Mouse (Mus musculus): ENCODE data around the gene Rps25.
"Not testable (repeated sequence)": the region's sequence is repeated elsewhere in the genome, so short reads cannot be mapped to it uniquely, and the experiment has no call there.

The Rps25 gene

GRCm38 (mm10) chr9:44406906-44407751 lies at the start of gene Rps25, which contains the start of gene Trappc4:
TSS of gene Rps25 (plus strand) at chr9:44407139.
TSS of gene Trappc4 (minus strand) at chr9:44407600.
- DNase-seq (ENCODE audit: low spot score) = peak; percentile 93

DNA sequence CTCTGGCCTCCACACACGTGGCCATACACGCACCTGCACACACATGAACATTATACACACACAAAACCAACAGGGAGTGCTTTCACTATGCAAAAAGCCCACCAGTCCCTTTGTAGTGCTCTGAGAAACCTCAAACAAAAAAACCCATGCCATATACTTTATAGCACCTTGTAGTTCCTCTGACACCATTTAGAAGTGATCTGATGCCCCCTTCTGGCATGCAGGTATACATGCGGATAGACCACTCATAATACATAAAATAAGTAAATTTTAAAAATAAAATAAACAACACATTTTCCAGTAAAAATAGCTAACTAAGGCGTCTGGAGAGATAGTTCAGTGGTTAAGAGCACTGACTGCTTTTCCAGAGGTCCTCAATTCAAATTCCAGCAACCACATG lies 49.7 kb upstream of the Rps25 start:
- DNase-seq (ENCODE audit: low spot score) = no peak

GRCm38 (mm10) chr9:44361190-44361917 lies 45.6 kb upstream of the Rps25 start, which contains the start of gene Vps11:
TSS of gene Vps11 (minus strand) at chr9:44361670.
- peak; percentile 94 for DNase-seq (ENCODE audit: low spot score)

- DNase-seq (ENCODE audit: low spot score) = not testable (repeated sequence)
Observed at GRCm38 (mm10) chr9:44361931-44362330, 45.0 kb upstream of the Rps25 start.

- no peak for DNase-seq (ENCODE audit: low spot score)
Observed at GRCm38 (mm10) chr9:44364480-44364879, 42.5 kb upstream of the Rps25 start.

DNA sequence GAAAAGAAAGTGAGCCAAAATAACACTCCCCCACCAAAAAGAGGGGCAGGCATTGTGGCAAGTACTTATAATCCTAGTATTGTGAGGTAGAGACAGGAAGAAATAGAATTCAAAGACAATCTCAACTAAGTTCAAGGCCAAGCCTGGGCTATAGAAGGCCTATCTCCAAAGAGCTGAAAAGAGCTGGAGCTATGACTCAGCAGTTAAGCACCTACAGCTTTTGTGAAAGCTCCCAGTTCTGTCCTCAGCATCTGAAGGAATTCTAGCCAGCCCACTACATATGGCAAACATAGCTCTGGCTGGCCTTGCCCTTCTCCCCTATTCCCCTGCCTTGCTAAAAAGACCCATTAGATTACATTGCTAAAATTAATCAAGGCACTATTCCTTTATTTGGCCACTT lies 33.6 kb upstream of the Rps25 start:
- no peak for DNase-seq (ENCODE audit: low spot score)

GRCm38 (mm10) chr9:44376141-44376540 lies 30.8 kb upstream of the Rps25 start:
- no peak for DNase-seq (ENCODE audit: low spot score)

DNA sequence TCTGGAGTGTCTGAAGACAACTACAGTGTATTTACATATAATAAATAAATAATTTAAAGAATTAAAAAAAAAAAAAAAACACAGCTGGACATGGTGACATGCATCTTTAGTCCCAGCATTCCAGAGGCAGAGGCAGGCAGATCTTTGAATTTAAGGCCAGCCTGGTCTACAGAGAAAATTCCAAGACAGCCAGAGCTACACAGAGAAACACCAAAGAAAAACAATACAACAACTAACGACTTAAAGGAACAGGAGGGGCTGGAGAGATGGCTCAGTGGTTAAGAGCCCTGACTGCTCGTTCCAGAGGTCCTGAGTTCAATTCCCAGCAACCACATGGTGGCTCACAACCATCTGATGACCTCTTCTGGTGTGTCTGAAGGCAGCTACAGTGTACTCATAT lies 29.6 kb upstream of the Rps25 start:
- not testable (repeated sequence) for DNase-seq (ENCODE audit: low spot score)

- DNase-seq (ENCODE audit: low spot score) = no peak
Observed at GRCm38 (mm10) chr9:44378153-44378730, 28.7 kb upstream of the Rps25 start.

- peak; percentile 99 for DNase-seq (ENCODE audit: low spot score)
Observed at GRCm38 (mm10) chr9:44379054-44379834, 27.7 kb upstream of the Rps25 start, which contains the start of gene Hyou1. TSS of gene Hyou1 (plus strand) at chr9:44379490.

GRCm38 (mm10) chr9:44379862-44380261 lies 27.1 kb upstream of the Rps25 start:
- no peak for DNase-seq (ENCODE audit: low spot score)

DNA sequence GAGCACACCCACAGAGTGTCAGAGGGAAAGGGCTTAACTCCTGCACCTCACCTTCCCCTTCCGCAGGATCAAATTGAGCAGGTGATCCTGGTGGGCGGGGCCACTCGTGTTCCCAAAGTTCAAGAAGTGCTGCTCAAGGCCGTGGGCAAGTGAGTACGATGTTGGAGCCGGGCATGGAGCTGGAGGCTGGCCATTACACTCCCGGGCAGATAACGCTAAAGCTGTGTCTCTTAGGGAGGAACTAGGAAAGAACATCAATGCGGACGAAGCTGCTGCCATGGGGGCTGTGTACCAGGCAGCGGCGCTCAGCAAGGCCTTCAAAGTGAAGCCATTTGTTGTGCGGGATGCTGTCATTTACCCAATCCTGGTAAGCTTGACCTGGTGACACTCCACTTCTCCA lies 22.3 kb upstream of the Rps25 start:
- DNase-seq (ENCODE audit: low spot score) = no peak

GRCm38 (mm10) chr9:44387221-44387620 lies 19.7 kb upstream of the Rps25 start:
- DNase-seq (ENCODE audit: low spot score) = no peak

DNA sequence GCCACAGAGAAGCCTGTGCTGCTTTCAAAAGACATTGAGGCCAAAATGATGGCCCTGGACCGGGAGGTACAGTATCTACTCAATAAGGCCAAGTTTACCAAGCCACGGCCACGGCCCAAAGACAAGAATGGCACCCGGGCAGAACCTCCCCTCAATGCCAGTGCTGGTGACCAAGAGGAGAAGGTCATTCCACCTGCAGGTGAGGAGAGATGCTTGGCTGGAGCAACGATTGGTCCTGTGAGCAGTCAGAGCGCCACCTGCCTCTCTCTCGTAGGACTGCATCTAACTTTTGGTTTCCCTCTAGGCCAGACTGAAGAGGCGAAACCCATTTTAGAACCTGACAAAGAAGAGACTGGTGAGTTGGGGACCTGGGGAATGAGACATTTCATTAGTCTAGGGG lies 17.7 kb upstream of the Rps25 start:
- no peak for DNase-seq (ENCODE audit: low spot score)

DNA sequence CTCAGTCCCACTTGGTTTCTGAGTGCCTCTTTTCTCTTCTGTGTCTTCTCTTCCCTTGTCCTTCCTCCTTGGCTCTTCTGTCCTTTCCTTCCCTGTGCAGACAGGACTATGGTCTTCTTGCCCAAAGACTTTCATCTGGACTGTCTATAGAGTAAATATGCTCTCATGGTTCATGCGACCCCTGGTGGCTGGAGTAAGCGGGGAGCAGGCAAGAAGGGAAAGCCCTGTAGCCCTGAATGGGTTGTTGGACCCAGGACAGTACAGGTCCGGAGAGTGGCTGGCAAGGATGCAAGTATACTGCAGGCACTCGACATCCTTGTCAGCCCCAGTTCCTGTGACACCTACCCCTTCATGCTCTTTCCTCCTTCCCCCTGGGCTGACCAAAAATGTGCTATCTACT lies 15.5 kb upstream of the Rps25 start:
- peak; percentile 71 for DNase-seq (ENCODE audit: low spot score)

DNA sequence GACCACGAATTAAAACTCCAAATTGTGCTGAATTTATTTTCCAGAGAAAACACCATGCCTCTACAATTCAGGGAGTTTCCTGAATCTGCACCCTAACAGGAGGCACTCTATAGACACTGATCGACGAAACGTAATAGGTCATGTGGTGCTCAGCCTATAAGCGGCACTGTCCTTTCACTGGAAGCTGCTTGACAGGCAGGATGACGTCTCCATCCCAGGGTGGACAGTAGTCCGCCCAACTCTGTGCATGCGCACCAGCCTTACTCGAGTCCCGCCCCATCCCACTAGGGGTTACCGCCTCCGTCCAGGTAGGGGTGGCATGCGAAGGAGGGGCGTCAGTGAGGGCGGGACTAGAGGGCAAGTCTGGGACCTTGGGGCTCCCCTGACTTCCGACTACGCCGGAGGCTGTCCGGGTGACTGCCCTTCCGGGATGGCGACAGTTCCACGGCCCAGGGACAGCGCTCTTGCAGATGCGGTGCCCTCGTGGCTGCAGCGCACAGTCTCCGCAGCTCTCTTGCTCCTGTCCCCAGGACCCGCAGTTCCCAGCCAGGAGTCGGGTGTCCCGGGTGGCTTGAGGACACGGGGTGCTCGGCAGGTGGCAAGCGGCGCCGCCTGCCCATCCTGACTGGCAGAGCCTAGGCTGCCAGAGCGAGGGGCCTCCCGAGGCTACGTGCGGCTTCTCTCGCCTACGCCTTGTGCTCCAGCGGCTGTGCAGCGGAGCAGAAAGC lies 10.1 kb upstream of the Rps25 start, which contains the start of gene Slc37a4:
Slc37a4 (plus strand) TSS at position 169 of the 728 bp plus-strand sequence.
- DNase-seq (ENCODE audit: low spot score) = peak; percentile 93

DNA sequence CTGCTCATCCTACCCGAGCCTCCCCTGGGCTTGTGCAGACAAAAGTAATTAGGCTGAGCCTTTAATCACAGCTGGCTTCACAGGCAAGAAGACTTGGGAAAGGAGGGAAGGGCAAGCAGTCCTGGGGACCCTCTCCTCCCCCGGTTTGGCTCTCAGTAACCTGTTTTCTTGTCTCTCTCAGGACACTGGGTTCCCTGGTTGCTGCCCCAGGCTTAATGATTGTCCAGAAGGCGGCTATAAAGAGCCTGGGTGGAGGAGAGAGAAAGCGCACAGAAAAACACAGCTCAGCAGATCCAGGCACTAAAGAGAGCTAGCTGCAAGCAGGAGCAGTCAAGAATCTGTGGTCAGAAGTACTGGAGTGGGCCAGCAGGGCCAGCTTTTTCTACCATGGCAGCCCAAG lies 8.9 kb upstream of the Rps25 start:
- no peak for DNase-seq (ENCODE audit: low spot score)

GRCm38 (mm10) chr9:44398551-44398950 lies 8.4 kb upstream of the Rps25 start:
- DNase-seq (ENCODE audit: low spot score) = no peak

GRCm38 (mm10) chr9:44399114-44399794 lies 7.7 kb upstream of the Rps25 start:
- DNase-seq (ENCODE audit: low spot score) = no peak

DNA sequence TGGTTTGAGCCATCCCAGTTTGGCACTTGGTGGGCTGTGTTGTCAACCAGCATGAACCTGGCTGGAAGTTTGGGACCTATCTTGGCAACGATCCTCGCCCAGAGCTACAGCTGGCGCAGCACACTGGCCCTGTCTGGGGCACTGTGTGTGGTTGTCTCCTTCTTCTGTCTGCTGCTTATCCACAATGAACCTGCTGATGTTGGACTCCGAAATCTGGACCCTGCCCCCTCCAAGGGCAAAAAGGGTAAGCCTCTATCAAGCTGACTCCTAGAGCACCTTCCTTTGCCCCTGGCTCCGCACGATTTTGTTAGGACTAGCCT lies 7.2 kb upstream of the Rps25 start:
- no peak for DNase-seq (ENCODE audit: low spot score)

GRCm38 (mm10) chr9:44401081-44401480 lies 5.9 kb upstream of the Rps25 start:
- DNase-seq (ENCODE audit: low spot score) = no peak
